Mouse (Mus musculus) intestine, embryonic 14.5 days (tissue): ENCODE data around the gene Tmem42. TPM values are rescaled to one million over a fixed set of nuclear protein-coding genes. Genes with fewer than 3 reads are reported as not detected.

Experiments used
- ATAC-seq: fragments of 200-750 bp; cut with Nextera tagmentation; replicated peaks from 2 replicates; pipeline ENCODE4 v1.8.0; 2017; ENCODE audit warnings: low read depth, moderate number of reproducible peaks, moderate TSS enrichment, moderate library complexity; ENCODE audit not compliant: low FRiP score, low TSS enrichment
- DNase-seq: peaks from one replicate; pipeline ENCODE4 v3.0.0-alpha.2; 2018; ENCODE audit warnings: low spot score
- H3K27ac ChIP-seq: fragments of 300-500 bp; sonication (generic); 2 replicates; pipeline ENCODE4 v1.5.1; 2014; ENCODE audit warnings: low read depth, mild to moderate bottlenecking, control low read depth
- H3K27me3 ChIP-seq: fragments of 300-500 bp; sonication (generic); replicated peaks from 2 replicates; pipeline ENCODE4 v1.6.1; 2014; ENCODE audit warnings: low read length, control low read depth; ENCODE audit not compliant: control insufficient read depth, insufficient read depth
- H3K36me3 ChIP-seq: fragments of 300-500 bp; sonication (generic); 2 replicates; pipeline ENCODE4 v1.6.1; 2014; ENCODE audit warnings: low read length, control low read depth; ENCODE audit not compliant: control insufficient read depth, insufficient read depth
- H3K4me1 ChIP-seq: fragments of 300-500 bp; sonication (generic); replicated peaks from 2 replicates; pipeline ENCODE4 v1.6.1; 2014; ENCODE audit warnings: low read length, control low read depth, mixed read lengths; ENCODE audit not compliant: control insufficient read depth, insufficient read depth
- H3K4me2 ChIP-seq: fragments of 300-500 bp; sonication (generic); 2 replicates; pipeline ENCODE4 v1.6.1; 2014; ENCODE audit warnings: low read length
- H3K4me3 ChIP-seq: fragments of 300-500 bp; sonication (generic); 2 replicates; pipeline ENCODE4 v1.5.1; 2014; ENCODE audit warnings: low read depth, low read length, control low read depth, mixed read lengths
- H3K9ac ChIP-seq: fragments of 300-500 bp; sonication (generic); 2 replicates; pipeline ENCODE4 v1.6.1; 2014; ENCODE audit warnings: mild to moderate bottlenecking, low read length
- H3K9me3 ChIP-seq: fragments of 300-500 bp; sonication (generic); 2 replicates; pipeline ENCODE4 v1.6.1; 2016; ENCODE audit warnings: low read length, control low read depth; ENCODE audit not compliant: control insufficient read depth
- WGBS: fragments of 180-500 bp; shearing (Covaris S2); extraction: QIAGEN DNeasy Blood & Tissue Kit; methylation state at CpG from one replicate; pipeline ENCODE4 v1.1.7; 2014; 5-methylcytosine and 5-hydroxymethylcytosine counted together
- polyA plus RNA-seq: library from polyadenylated mRNA; unstranded; fragments of >200 nt; fragmentation: Nextera tagmentation; extraction: Ambion mirVana; gene quantifications from 2 replicates; pipeline ENCODE4 v1.2.1, GENCODE M21; 2014

The Tmem42 gene
- polyA plus RNA-seq = 20.5 and 20.8 TPM in 2 replicates

GRCm38 (mm10) chr9:123020995-123021631, at the start of gene Tmem42:
Tmem42 (plus strand) TSS chr9:123021326.
- ATAC-seq (peak; percentile 97), DNase-seq (peak; percentile 95)
- under 1% methylated on average over 57 of the region's 69 CpGs for WGBS

GRCm38 (mm10) chr9:122998406-122999192, 22.5 kb upstream of the Tmem42 start:
- 95% methylated on average over 10 of the region's 10 CpGs for WGBS
- H3K36me3 ChIP-seq = peaks cover 89% of the 10 kb centered on the region

More at GRCm38 (mm10) chr9:123020995-123021631, at the start of gene Tmem42:
- Histone ChIP-seq H3K27me3 (no peaks in the 10 kb centered on the region), H3K4me3 (peak within 1 kb of the TSS; percentile 72), H3K27ac (peak within 1 kb of the TSS; percentile 93), H3K4me2 (peak within 1 kb of the TSS; percentile 75), H3K36me3 (peaks cover 24% of the 10 kb centered on the region), H3K4me1 (peaks cover 10% of the 10 kb centered on the region), H3K9ac (peak within 1 kb of the TSS; percentile 77), H3K9me3 (no peaks in the 10 kb centered on the region)

GRCm38 (mm10) chr9:122999193-122999586, 21.9 kb upstream of the Tmem42 start:
- no peak for DNase-seq
- Histone ChIP-seq H3K4me3 (no peak overlapping the region), H3K9ac (no peak overlapping the region), H3K4me2 (no peak overlapping the region), H3K4me1 (no peaks in the 10 kb centered on the region), H3K36me3 (peaks cover 89% of the 10 kb centered on the region), H3K27me3 (no peaks in the 10 kb centered on the region), H3K9me3 (no peaks in the 10 kb centered on the region), H3K27ac (no peak overlapping the region)
- ATAC-seq = no peak
- 94% methylated on average over 4 of the region's 4 CpGs for WGBS

More at GRCm38 (mm10) chr9:122998406-122999192, 22.5 kb upstream of the Tmem42 start:
- H3K27me3 ChIP-seq = no peaks in the 10 kb centered on the region
- no peak overlapping the region for H3K4me3 ChIP-seq
- no peak overlapping the region for H3K9ac ChIP-seq
- ATAC-seq = no peak
- H3K27ac ChIP-seq = no peak overlapping the region
- no peaks in the 10 kb centered on the region for H3K4me1 ChIP-seq
- no peaks in the 10 kb centered on the region for H3K9me3 ChIP-seq
- no peak for DNase-seq
- H3K4me2 ChIP-seq = no peak overlapping the region

- H3K27me3 ChIP-seq = no peaks in the 10 kb centered on the region
- H3K27ac ChIP-seq = no peak overlapping the region
- no peak overlapping the region for H3K9ac ChIP-seq
- no peaks in the 10 kb centered on the region for H3K4me1 ChIP-seq
- H3K4me2 ChIP-seq = no peak overlapping the region
- no peak overlapping the region for H3K4me3 ChIP-seq
- no peak for DNase-seq
- ATAC-seq = no peak
- H3K9me3 ChIP-seq = no peaks in the 10 kb centered on the region
- H3K36me3 ChIP-seq = peaks cover 98% of the 10 kb centered on the region
- 87% methylated on average over 2 of the region's 2 CpGs for WGBS
Observed at GRCm38 (mm10) chr9:123004718-123005117, 16.4 kb upstream of the Tmem42 start.

GRCm38 (mm10) chr9:123006071-123006470, 15.1 kb upstream of the Tmem42 start:
- H3K9ac ChIP-seq = no peak overlapping the region
- H3K4me1 ChIP-seq = no peaks in the 10 kb centered on the region
- 58% methylated on average over 6 of the region's 6 CpGs for WGBS
- H3K27ac ChIP-seq = no peak overlapping the region
- H3K36me3 ChIP-seq = peaks cover 98% of the 10 kb centered on the region
- no peak for DNase-seq
- ATAC-seq = no peak
- H3K27me3 ChIP-seq = no peaks in the 10 kb centered on the region
- no peak overlapping the region for H3K4me3 ChIP-seq
- H3K4me2 ChIP-seq = no peak overlapping the region
- no peaks in the 10 kb centered on the region for H3K9me3 ChIP-seq

- Histone ChIP-seq H3K4me2 (peak overlapping the region; percentile 75), H3K9me3 (no peaks in the 10 kb centered on the region), H3K9ac (peak overlapping the region; percentile 34; the same call in 1 of the 2 replicates), H3K4me3 (peak overlapping the region; percentile 72), H3K4me1 (peaks cover 10% of the 10 kb centered on the region), H3K27ac (no peak overlapping the region), H3K27me3 (no peaks in the 10 kb centered on the region), H3K36me3 (peaks cover 17% of the 10 kb centered on the region)
- DNase-seq (peak; percentile 81), ATAC-seq (peak; percentile 57; the same call in 1 of the 2 replicates)
- 33% methylated on average over 18 of the region's 24 CpGs for WGBS
Observed at GRCm38 (mm10) chr9:123021636-123022379, 682 bp downstream of the Tmem42 start.

- no peak overlapping the region for H3K4me2 ChIP-seq
- ATAC-seq (no peak), DNase-seq (no peak)
- no peaks in the 10 kb centered on the region for H3K36me3 ChIP-seq
- 81% methylated on average over 2 of the region's 2 CpGs for WGBS
- no peaks in the 10 kb centered on the region for H3K9me3 ChIP-seq
- H3K4me1 ChIP-seq = peaks cover 10% of the 10 kb centered on the region
- no peaks in the 10 kb centered on the region for H3K27me3 ChIP-seq
- H3K4me3 ChIP-seq = no peak overlapping the region
- no peak overlapping the region for H3K27ac ChIP-seq
- H3K9ac ChIP-seq = no peak overlapping the region
Observed at GRCm38 (mm10) chr9:123024201-123024600, 3.1 kb downstream of the Tmem42 start.

GRCm38 (mm10) chr9:123031496-123032246, 10.5 kb downstream of the Tmem42 start:
- H3K4me2 ChIP-seq = no peak overlapping the region
- no peaks in the 10 kb centered on the region for H3K27me3 ChIP-seq
- no peaks in the 10 kb centered on the region for H3K36me3 ChIP-seq
- H3K9me3 ChIP-seq = no peaks in the 10 kb centered on the region
- no peaks in the 10 kb centered on the region for H3K4me1 ChIP-seq
- H3K9ac ChIP-seq = no peak overlapping the region
- no peak overlapping the region for H3K27ac ChIP-seq
- WGBS = 76% methylated on average over 13 of the region's 13 CpGs
- DNase-seq (no peak), ATAC-seq (no peak)
- no peak overlapping the region for H3K4me3 ChIP-seq
